Mouse (Mus musculus) erythroblast, embryonic 14.5 days (primary cell): Measurements from ENCODE around the gene Rora.

Experiments
- GATA1 ChIP-seq: IDR thresholded peaks from 2 replicates; pipeline ENCODE4 v1.6.1; 2012; ENCODE audit warnings: low read length, inconsistent platforms, mixed read lengths
- TAL1 ChIP-seq: IDR thresholded peaks from 3 replicates; pipeline ENCODE4 v1.6.1; 2012; ENCODE audit warnings: low read length, inconsistent platforms, mixed read lengths

- TF ChIP-seq TAL1, result no peak
- TF ChIP-seq GATA1, result no peak
Observed at GRCm38 (mm10) chr9:68809536-68809935, 155.9 kb downstream of the Rora start.
